Mouse (Mus musculus) small intestine, adult 2 months (tissue): ENCODE results near the gene Myd88.

Experiments
- CTCF ChIP-seq: fragments of 200-500 bp; IDR thresholded peaks from 2 replicates; pipeline ENCODE4 v1.5.1; 2012; ENCODE audit warnings: low read depth, mild to moderate bottlenecking, control low read depth, inconsistent platforms, low read length, moderate library complexity, mixed read lengths; ENCODE audit not compliant: insufficient replicate concordance, insufficient read length; ENCODE audit errors: extremely low read depth
- POLR2A ChIP-seq: fragments of 200-500 bp; IDR thresholded peaks from 2 replicates; pipeline ENCODE4 v1.6.1; 2012; ENCODE audit warnings: low read depth, mild to moderate bottlenecking, control low read depth, inconsistent platforms, low read length, moderate library complexity

DNA sequence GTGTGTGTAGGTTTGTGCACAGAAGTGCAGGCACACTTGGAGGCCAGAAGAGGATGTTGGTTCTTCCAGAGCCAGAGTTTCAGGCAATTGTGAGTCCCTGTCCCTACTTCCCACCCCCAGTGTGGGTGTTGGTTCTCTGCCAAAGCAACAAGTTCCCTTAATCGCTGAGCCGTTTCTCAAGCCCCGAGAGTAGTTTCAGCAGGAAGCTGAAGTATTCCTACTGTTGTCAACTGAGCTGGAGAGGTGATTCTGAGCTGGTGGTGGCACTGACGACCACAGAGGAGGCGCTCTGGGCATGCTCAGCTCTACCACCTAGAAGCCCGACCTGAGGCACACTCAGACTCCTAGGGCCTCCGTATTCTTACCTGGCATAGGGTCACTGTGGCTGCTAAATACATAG lies 24.1 kb upstream of the Myd88 start, which contains the start of gene Slc22a14:
- no peak for TF ChIP-seq CTCF
- no peak for TF ChIP-seq POLR2A
